Mouse (Mus musculus): ENCODE measurements around the gene Ttc25.

GRCm38 (mm10) chr11:100546955-100547354, 1.5 kb downstream of the Ttc25 start:
- no peak for TF ChIP-seq MYOG (IDR thresholded peaks at IDR 0.05; ENCODE audit: control insufficient read depth in 1 of 3, insufficient read depth in 1 of 3, insufficient read length in 2 of 3, low read depth in 2 of 3)
- TF ChIP-seq POLR2AphosphoS2 (IDR thresholded peaks at IDR 0.05; ENCODE audit: insufficient read length, low read depth): no peak
- no peak for TF ChIP-seq POLR2A (IDR thresholded peaks at IDR 0.05; ENCODE audit: insufficient read length, low read depth)
- no peak for TF ChIP-seq REST (IDR thresholded peaks at IDR 0.05; ENCODE audit: insufficient read depth, insufficient read length)
- no peak for TF ChIP-seq USF1 (IDR thresholded peaks at IDR 0.05; ENCODE audit: low read depth)
- TF ChIP-seq E2F4 (IDR thresholded peaks at IDR 0.05; ENCODE audit: insufficient read depth): no peak
- no peak for TF ChIP-seq TCF12 (IDR thresholded peaks at IDR 0.05; ENCODE audit: insufficient read depth, poor library complexity, severe bottlenecking)
- TF ChIP-seq MAX (IDR thresholded peaks at IDR 0.05; ENCODE audit: low read depth): no peak
- no peak for TF ChIP-seq MYOD1 (IDR thresholded peaks at IDR 0.05; ENCODE audit: control insufficient read depth in 1 of 3, insufficient read length in 2 of 3, low read depth in 2 of 3)
- TF ChIP-seq TCF3 (IDR thresholded peaks at IDR 0.05; ENCODE audit: insufficient read length, low read depth): no peak
- no peak for TF ChIP-seq CEBPB (IDR thresholded peaks at IDR 0.05; ENCODE audit: insufficient read depth, poor library complexity, severe bottlenecking)
